Mouse (Mus musculus): ENCODE data around the gene Ywhaq. TPM values are rescaled to one million over a fixed set of nuclear protein-coding genes. Genes with fewer than 3 reads are reported as not detected.

Gene Ywhaq
- polyA plus RNA-seq, 1 experiment, result 1.6 TPM

GRCm38 (mm10) chr12:21439428-21439827 lies 22.0 kb upstream of the Ywhaq start:
- Histone ChIP-seq H3K27me3 (ENCODE audit: control insufficient read depth) (no peaks in the 10 kb centered on the region), H3K4me1 (ENCODE audit: control insufficient read depth) (peaks cover 2% of the 10 kb centered on the region; the same call in 1 of the 2 replicates), H3K36me3 (ENCODE audit: control insufficient read depth) (no peaks in the 10 kb centered on the region), H3K4me3 (replicated peaks) (no peak overlapping the region), H3K9me3 (ENCODE audit: control insufficient read depth, low read length) (no peaks in the 10 kb centered on the region)
- TF ChIP-seq TAL1 (IDR thresholded peaks at IDR 0.05; ENCODE audit: low read length) (no peak), GATA1 (IDR thresholded peaks at IDR 0.05; ENCODE audit: low read length) (no peak)

- no peaks in the 10 kb centered on the region for H3K27me3 ChIP-seq (ENCODE audit: control insufficient read depth)
- TF ChIP-seq GATA1 (IDR thresholded peaks at IDR 0.05; ENCODE audit: low read length) (no peak), TAL1 (IDR thresholded peaks at IDR 0.05; ENCODE audit: low read length) (no peak)
- no peaks in the 10 kb centered on the region for H3K36me3 ChIP-seq (ENCODE audit: control insufficient read depth)
- peaks cover 2% of the 10 kb centered on the region; the same call in 1 of the 2 replicates for H3K4me1 ChIP-seq (ENCODE audit: control insufficient read depth)
- no peak overlapping the region for H3K4me3 ChIP-seq (replicated peaks)
- H3K9me3 ChIP-seq (ENCODE audit: control insufficient read depth, low read length), result no peaks in the 10 kb centered on the region
Measured at GRCm38 (mm10) chr12:21438750-21439394, 21.4 kb upstream of the Ywhaq start.

DNA sequence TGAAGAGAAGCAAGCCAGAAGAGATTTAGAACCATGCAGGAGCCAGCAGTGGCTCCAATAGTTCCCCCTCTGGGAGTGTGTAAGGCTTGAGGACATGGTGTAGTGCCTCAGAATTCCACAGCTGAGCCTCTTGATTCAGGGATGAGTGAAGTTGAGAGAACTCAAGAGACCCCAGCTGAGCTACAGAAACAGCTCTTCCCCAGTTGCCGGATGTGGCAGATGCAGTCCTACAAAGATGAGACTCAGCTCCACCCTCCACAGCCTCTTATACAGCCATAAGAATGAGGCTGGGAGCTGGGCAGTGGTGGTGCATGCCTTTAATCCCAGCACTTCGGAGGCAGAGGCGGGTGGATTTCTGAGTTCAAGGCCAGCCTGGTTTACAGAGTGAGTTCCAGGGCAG lies 20.9 kb upstream of the Ywhaq start:
- Histone ChIP-seq H3K27me3 (ENCODE audit: control insufficient read depth) (no peaks in the 10 kb centered on the region), H3K9me3 (ENCODE audit: control insufficient read depth, low read length) (no peaks in the 10 kb centered on the region), H3K4me1 (ENCODE audit: control insufficient read depth) (peaks cover 2% of the 10 kb centered on the region; the same call in 1 of the 2 replicates), H3K36me3 (ENCODE audit: control insufficient read depth) (no peaks in the 10 kb centered on the region), H3K4me3 (replicated peaks) (no peak overlapping the region)
- TF ChIP-seq GATA1 (IDR thresholded peaks at IDR 0.05; ENCODE audit: low read length) (no peak), TAL1 (IDR thresholded peaks at IDR 0.05; ENCODE audit: low read length) (no peak)

- Histone ChIP-seq H3K9me3 (ENCODE audit: control insufficient read depth, low read length) (no peaks in the 10 kb centered on the region), H3K4me3 (replicated peaks) (no peak overlapping the region), H3K27me3 (ENCODE audit: control insufficient read depth) (no peaks in the 10 kb centered on the region), H3K36me3 (ENCODE audit: control insufficient read depth) (no peaks in the 10 kb centered on the region), H3K4me1 (ENCODE audit: control insufficient read depth) (peaks cover 2% of the 10 kb centered on the region; the same call in 1 of the 2 replicates)
- TF ChIP-seq GATA1 (IDR thresholded peaks at IDR 0.05; ENCODE audit: low read length), result no peak
- TF ChIP-seq TAL1 (IDR thresholded peaks at IDR 0.05; ENCODE audit: low read length), result no peak
Measured at GRCm38 (mm10) chr12:21431950-21432349, 14.5 kb upstream of the Ywhaq start.

- H3K27me3 ChIP-seq (ENCODE audit: control insufficient read depth), result peaks cover 2% of the 10 kb centered on the region; the same call in 1 of the 2 replicates
- no peak overlapping the region for H3K4me3 ChIP-seq (replicated peaks)
- H3K9me3 ChIP-seq (ENCODE audit: control insufficient read depth, low read length), result no peaks in the 10 kb centered on the region
- H3K4me1 ChIP-seq (ENCODE audit: control insufficient read depth), result no peaks in the 10 kb centered on the region; the same call in 1 of the 2 replicates
- no peak for TF ChIP-seq GATA1 (IDR thresholded peaks at IDR 0.05; ENCODE audit: low read length)
- TF ChIP-seq TAL1 (IDR thresholded peaks at IDR 0.05; ENCODE audit: low read length), result no peak
- no peaks in the 10 kb centered on the region for H3K36me3 ChIP-seq (ENCODE audit: control insufficient read depth)
Measured at GRCm38 (mm10) chr12:21431039-21431438, 13.6 kb upstream of the Ywhaq start.

DNA sequence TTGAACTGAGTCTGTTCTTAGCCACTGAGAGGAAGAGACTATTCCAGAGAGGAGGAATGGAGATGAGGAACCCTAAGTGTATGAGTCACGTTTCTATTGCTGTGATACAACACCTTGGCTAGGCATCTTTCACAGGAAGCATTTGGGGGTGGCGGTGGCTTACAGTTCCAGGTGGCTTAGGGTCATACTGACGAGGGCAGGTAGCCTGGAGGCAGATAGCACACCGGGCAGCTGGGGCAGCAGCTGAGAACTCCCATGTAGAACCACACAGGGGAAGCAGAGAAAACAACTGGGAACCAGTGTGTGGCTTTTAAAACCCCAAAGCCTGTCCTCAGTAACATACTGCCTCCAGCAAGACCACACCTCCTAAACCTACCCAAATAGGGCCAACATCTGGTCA lies 12.7 kb upstream of the Ywhaq start:
- Histone ChIP-seq H3K9me3 (ENCODE audit: control insufficient read depth, low read length) (no peaks in the 10 kb centered on the region), H3K4me3 (replicated peaks) (no peak overlapping the region), H3K27me3 (ENCODE audit: control insufficient read depth) (peaks cover 2% of the 10 kb centered on the region; the same call in 1 of the 2 replicates), H3K4me1 (ENCODE audit: control insufficient read depth) (peaks cover 2% of the 10 kb centered on the region), H3K36me3 (ENCODE audit: control insufficient read depth) (no peaks in the 10 kb centered on the region)
- TF ChIP-seq TAL1 (IDR thresholded peaks at IDR 0.05; ENCODE audit: low read length) (no peak), GATA1 (IDR thresholded peaks at IDR 0.05; ENCODE audit: low read length) (no peak)

- H3K27me3 ChIP-seq (ENCODE audit: control insufficient read depth), result peaks cover 2% of the 10 kb centered on the region; the same call in 1 of the 2 replicates
- no peak for TF ChIP-seq GATA1 (IDR thresholded peaks at IDR 0.05; ENCODE audit: low read length)
- no peak for TF ChIP-seq TAL1 (IDR thresholded peaks at IDR 0.05; ENCODE audit: low read length)
- peaks cover 2% of the 10 kb centered on the region for H3K4me1 ChIP-seq (ENCODE audit: control insufficient read depth)
- no peaks in the 10 kb centered on the region for H3K36me3 ChIP-seq (ENCODE audit: control insufficient read depth)
- H3K4me3 ChIP-seq (replicated peaks), result no peak overlapping the region
- H3K9me3 ChIP-seq (ENCODE audit: control insufficient read depth, low read length), result no peaks in the 10 kb centered on the region
Measured at GRCm38 (mm10) chr12:21429021-21429420, 11.6 kb upstream of the Ywhaq start.

GRCm38 (mm10) chr12:21426065-21426940 lies 8.9 kb upstream of the Ywhaq start:
- Histone ChIP-seq H3K4me3 (replicated peaks) (no peak overlapping the region), H3K27me3 (ENCODE audit: control insufficient read depth) (peaks cover 2% of the 10 kb centered on the region; the same call in 1 of the 2 replicates), H3K4me1 (ENCODE audit: control insufficient read depth) (peaks cover 2% of the 10 kb centered on the region), H3K9me3 (ENCODE audit: control insufficient read depth, low read length) (no peaks in the 10 kb centered on the region), H3K36me3 (ENCODE audit: control insufficient read depth) (no peaks in the 10 kb centered on the region)
- TF ChIP-seq GATA1 (IDR thresholded peaks at IDR 0.05; ENCODE audit: low read length), result no peak
- TF ChIP-seq TAL1 (IDR thresholded peaks at IDR 0.05; ENCODE audit: low read length), result no peak

- Histone ChIP-seq H3K9me3 (ENCODE audit: control insufficient read depth, low read length) (no peaks in the 10 kb centered on the region), H3K36me3 (ENCODE audit: control insufficient read depth) (no peaks in the 10 kb centered on the region), H3K4me3 (replicated peaks) (no peak overlapping the region), H3K4me1 (ENCODE audit: control insufficient read depth) (peaks cover 2% of the 10 kb centered on the region), H3K27me3 (ENCODE audit: control insufficient read depth) (peaks cover 2% of the 10 kb centered on the region; the same call in 1 of the 2 replicates)
- TF ChIP-seq GATA1 (IDR thresholded peaks at IDR 0.05; ENCODE audit: low read length), result no peak
- TF ChIP-seq TAL1 (IDR thresholded peaks at IDR 0.05; ENCODE audit: low read length), result no peak
Measured at GRCm38 (mm10) chr12:21424683-21425082, 7.2 kb upstream of the Ywhaq start.

All from erythroblast, embryonic 14.5 days (primary cell).